Mouse (Mus musculus) megakaryocyte-erythroid progenitor cell, adult 5-6 weeks (primary cell): ENCODE results near the gene Mrpl49. TPM values are rescaled to one million over a fixed set of nuclear protein-coding genes. Genes with fewer than 3 reads are reported as not detected.
A peak's percentile ranks its signal among the peaks of the same experiment; 100 is the strongest.

ENCODE experiments used
- ATAC-seq: replicated peaks from 2 replicates; pipeline ENCODE4 v1.8.0; 2016; ENCODE audit warnings: mild to moderate bottlenecking, inconsistent platforms; ENCODE audit not compliant: severe bottlenecking, poor library complexity, low FRiP score, low TSS enrichment
- total RNA-seq, 2 experiments: library from RNA; stranded (forward) in 1 of 2; stranded (reverse) in 1 of 2; fragments of 200-1000, 215-1000 nt in 1 of 2; fragments of >200 nt in 1 of 2; fragmentation: Nextera tagmentation in 1 of 2; gene quantifications; 2 replicates each; pipeline ENCODE4 v1.2.3; 2014 to 2017

Gene Mrpl49
- total RNA-seq, 2 experiments from 2014 or later = 33.6 to 64.1 TPM

GRCm38 (mm10) chr19:6067724-6068415, 10.3 kb upstream of the Mrpl49 start, which contains the start of gene Tm7sf2:
Gene Tm7sf2, minus strand, starts transcription at chr19:6068373.
- peak; percentile 86 for ATAC-seq

GRCm38 (mm10) chr19:6067011-6067723, 9.6 kb upstream of the Mrpl49 start:
- ATAC-seq = peak; percentile 72

GRCm38 (mm10) chr19:6066571-6066970, 9.0 kb upstream of the Mrpl49 start:
- no peak for ATAC-seq

GRCm38 (mm10) chr19:6063081-6063480, 5.5 kb upstream of the Mrpl49 start:
- ATAC-seq = no peak

GRCm38 (mm10) chr19:6062418-6062817, 4.8 kb upstream of the Mrpl49 start:
- ATAC-seq = no peak

GRCm38 (mm10) chr19:6061641-6062302, 4.2 kb upstream of the Mrpl49 start:
- ATAC-seq = peak; percentile 40

- peak; percentile 80 for ATAC-seq
Measured at GRCm38 (mm10) chr19:6061021-6061533, 3.5 kb upstream of the Mrpl49 start, which contains the start of gene Znhit2. Gene Znhit2, plus strand, starts transcription at chr19:6061192.

- ATAC-seq = no peak
Measured at GRCm38 (mm10) chr19:6058966-6059365, 1.4 kb upstream of the Mrpl49 start.

GRCm38 (mm10) chr19:6058513-6058912, 928 bp upstream of the Mrpl49 start:
- ATAC-seq = no peak

GRCm38 (mm10) chr19:6056696-6057095, 889 bp downstream of the Mrpl49 start:
- no peak for ATAC-seq

- no peak for ATAC-seq
Measured at GRCm38 (mm10) chr19:6054296-6054695, 3.3 kb downstream of the Mrpl49 start.

- no peak for ATAC-seq
Measured at GRCm38 (mm10) chr19:6052516-6052915, 5.1 kb downstream of the Mrpl49 start.

GRCm38 (mm10) chr19:6048681-6049410, 8.7 kb downstream of the Mrpl49 start:
- ATAC-seq = peak; percentile 24

GRCm38 (mm10) chr19:6047899-6048166, 9.8 kb downstream of the Mrpl49 start:
- no peak for ATAC-seq

- no peak for ATAC-seq
Measured at GRCm38 (mm10) chr19:6047154-6047898, 10.3 kb downstream of the Mrpl49 start.

GRCm38 (mm10) chr19:6046294-6047153, 11.1 kb downstream of the Mrpl49 start, which contains the start of gene Syvn1:
Gene Syvn1, plus strand, starts transcription at chr19:6046576.
- ATAC-seq = peak; percentile 77

- ATAC-seq = peak; percentile 32
Measured at GRCm38 (mm10) chr19:6045366-6046293, 12.0 kb downstream of the Mrpl49 start.
